Mouse (Mus musculus) urinary bladder, adult 18-20 months (tissue): ENCODE results near the gene Nsun7.

Experiments
- DNase-seq, 2 experiments: peaks; one replicate each; pipeline ENCODE4 v3.0.0; 2022; ENCODE audit warnings: low spot score in 2 of 2, mixed read lengths in 2 of 2

The Nsun7 gene

GRCm38 (mm10) chr5:66279650-66280049 is 20.0 kb downstream of the Nsun7 start:
- no peak for DNase-seq

DNA sequence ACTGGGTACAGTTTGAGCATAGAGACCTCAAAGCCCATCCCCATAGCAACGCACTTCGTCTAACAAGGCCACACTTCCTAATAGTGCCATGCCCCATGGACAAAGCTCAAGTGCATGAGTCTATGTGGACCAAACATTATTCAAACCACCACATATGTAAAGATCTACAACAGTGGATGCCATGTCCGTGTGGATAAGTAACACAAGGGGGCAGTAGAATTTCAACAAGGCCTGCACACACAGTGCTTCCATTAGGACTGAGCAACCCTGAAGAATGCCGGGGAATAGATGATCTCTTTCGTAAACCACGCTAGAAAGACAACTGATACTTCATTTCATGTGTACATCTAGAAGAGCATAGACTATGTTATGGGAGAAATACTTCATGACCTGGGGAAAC is 21.0 kb downstream of the Nsun7 start:
- no peak for DNase-seq

- DNase-seq, result no peak
These were observed 34.5 kb downstream of the Nsun7 start for GRCm38 (mm10) chr5:66294106-66294625.

DNA sequence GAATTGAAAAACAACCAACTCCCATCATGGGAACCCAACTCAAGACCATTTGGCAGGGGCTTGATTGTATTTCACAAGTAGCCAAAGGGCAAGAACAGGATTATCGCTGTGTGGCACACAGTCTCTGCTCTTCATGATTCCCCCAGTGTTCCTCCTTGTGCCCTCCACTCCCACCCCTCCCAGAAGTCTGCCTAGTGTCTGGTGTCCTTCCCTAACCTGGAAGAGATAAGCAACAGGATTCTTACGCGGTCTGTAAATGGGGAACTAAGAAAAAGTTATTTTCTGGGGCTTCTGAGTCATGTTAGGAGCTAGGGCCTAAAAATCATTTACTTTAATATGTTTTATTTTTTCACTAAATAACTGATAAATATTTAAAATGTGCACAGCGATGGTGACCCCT is 35.3 kb downstream of the Nsun7 start:
- no peak for DNase-seq

DNA sequence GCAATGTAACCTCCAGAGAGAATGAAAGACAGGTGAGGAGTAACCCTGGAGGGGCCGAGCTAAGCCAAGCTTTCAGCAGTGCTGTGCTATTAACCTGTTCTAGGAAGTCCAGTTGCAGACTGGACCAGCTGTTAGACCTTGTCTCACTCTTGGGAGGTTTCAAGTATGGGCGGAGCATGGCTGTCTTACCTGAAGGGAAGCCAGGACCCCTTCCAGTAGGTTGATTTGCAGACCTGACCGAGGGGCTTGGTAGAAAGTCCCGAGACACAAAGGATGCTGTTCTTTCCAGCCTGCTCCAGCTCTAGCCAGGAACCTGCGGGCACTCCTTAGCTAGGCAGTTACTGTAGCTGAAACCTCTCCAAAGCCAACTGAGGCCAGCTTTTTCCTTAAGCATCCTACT is 36.4 kb downstream of the Nsun7 start:
- DNase-seq, result no peak

GRCm38 (mm10) chr5:66298856-66299255 is 39.2 kb downstream of the Nsun7 start:
- no peak for DNase-seq

DNA sequence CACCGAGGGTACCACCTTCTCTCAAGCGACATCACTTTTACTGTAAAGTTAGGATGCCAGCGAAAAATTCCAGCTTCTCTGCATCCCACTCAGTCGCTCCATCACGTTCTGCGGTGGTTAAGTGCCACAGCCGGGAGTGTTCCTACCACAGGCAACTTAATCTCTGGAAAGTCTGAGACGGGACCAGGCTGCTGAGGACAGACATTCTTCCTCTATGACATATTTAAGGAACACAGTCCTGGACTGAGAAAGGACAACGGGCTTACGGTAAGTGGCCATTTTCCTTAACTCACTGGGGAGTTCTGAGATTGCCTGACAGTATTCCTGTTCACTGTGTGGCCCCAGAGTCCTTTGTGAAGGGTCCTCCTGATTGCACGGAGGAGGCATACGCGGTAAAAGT is 40.9 kb downstream of the Nsun7 start:
- DNase-seq, result no peak

DNA sequence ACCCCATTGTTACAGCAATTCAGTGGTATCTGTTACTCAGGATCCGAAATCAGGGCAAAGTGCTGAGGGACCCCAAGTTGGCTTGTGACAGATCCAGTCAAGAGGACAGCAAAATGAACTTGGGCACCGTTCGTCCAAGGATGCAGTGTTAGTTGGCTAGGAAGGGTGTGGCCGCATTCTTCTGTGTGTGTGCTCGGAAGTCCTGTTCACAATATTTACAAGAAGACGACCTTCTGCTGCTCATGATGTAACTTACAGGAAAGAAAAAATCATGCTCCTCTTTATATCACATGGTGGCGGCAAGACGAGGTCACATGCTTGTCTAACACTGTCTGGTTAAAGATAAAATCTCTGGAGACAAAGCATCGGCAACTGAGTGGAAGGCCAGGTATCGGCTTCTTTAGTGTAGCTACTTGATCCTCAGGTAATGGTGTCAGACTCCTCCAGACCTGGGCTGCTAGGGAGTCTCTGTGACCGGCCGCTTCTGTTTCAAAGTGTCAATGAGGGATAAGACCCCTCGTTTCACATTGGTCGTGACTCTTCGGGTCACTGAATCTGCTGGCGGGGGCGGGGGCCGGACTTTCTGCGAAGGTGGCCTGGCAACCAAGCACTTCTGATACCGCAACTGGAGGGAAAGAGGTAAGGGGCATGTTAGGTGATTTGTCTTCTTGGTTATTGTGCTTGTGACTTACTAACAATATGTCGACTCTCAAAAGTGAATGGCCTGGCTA is 42.6 kb downstream of the Nsun7 start:
- DNase-seq, result no peak

DNA sequence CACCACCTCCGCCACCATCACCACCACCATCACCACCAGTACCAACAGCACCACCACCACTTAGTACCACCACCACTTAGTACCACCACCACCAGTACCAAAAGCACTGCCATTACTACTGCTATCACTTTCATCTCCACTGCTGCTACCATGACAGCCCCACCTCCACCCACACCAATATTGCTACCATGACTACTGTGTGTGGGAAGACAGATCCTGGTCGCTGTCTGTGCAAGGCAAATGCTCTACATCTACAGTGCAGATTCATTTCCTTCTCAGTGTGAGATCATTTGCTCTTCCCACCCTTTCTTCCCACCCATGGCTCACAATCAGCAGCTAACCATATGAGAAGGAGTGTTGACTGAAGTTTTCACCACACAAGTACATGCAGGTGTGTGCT is 43.2 kb downstream of the Nsun7 start:
- DNase-seq, result no peak

DNA sequence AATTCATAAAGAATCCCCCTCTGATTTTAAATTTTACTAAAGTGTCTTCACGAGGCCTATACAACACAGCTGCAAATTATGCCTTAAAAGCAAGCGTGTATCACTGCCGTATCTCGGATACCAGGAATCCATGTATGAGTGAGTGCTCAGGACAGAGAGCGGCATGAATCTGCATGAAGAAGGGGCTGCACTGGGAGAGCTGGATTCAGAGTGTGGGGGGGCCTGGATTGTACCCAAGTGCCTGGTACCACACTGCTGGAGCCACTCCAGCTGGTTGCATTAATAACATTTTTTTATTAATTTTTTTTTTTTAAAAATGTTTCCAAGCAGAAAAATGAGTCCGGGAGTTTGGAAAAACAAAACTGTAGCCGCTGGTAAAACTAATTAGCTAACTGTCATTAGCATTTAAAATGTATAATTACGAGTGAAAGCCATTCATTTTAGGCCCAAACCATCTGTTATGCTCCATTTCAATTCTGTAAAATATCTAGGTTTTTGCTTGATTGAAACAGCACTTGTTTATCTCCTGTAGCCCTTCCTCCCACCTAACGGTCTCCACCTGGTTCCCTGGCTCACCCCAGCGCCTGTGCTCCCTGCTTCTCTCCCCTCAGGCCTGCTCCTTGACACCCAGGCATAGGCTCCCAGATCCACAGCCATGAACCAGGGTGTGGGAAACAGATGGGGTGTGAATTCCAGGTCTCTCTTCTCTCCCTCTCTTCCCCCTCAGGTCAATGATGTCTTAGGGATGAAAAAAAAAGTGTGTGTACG is 44.8 kb downstream of the Nsun7 start:
- no peak for DNase-seq

DNA sequence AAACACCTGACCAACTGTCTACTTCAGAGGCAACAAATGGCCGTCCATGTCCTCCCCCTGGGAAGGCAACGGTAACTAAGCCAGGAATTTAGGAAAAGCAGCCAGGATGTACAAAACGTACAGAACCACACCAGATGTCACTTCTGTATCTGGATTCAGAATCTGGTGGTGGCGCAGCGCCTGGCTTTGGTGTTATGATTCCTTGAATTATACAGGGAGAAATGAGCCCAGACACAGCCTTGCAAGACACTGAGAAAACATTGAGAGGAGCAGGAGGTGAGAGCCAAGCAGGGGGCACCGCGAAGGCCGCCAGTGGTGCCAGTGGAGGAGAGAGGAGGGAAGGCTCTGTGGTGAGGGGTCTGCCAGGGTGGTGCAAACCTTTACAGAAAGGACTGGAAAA is 45.8 kb downstream of the Nsun7 start:
- no peak for DNase-seq

GRCm38 (mm10) chr5:66310328-66310727 is 50.6 kb downstream of the Nsun7 start:
- DNase-seq, result no peak

DNA sequence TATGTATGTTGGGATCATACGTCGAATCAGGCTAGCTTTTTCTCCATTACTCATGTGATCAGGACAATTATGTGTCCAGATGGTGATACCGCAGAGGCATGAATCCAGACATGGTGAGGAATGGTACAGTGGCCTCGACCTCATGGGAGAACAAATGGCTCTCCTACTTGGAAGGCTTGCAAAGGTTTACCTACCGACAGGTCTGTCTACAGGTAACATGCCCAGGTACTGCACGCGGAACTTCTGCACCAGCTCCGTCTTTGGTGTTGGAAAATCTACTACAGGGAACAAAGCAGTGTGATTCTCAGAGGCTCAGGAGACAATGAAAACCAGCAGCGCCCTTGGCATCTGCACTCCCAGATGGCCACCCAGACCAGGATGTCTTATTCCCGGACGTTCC is 51.1 kb downstream of the Nsun7 start:
- no peak for DNase-seq

GRCm38 (mm10) chr5:66315791-66316190 is 56.1 kb downstream of the Nsun7 start:
- DNase-seq, result no peak

GRCm38 (mm10) chr5:66319341-66319740 is 59.6 kb downstream of the Nsun7 start:
- DNase-seq, result peak in 1 of 2 experiments; percentile 38

GRCm38 (mm10) chr5:66319827-66320404 is 60.2 kb downstream of the Nsun7 start:
- DNase-seq, result no peak

DNA sequence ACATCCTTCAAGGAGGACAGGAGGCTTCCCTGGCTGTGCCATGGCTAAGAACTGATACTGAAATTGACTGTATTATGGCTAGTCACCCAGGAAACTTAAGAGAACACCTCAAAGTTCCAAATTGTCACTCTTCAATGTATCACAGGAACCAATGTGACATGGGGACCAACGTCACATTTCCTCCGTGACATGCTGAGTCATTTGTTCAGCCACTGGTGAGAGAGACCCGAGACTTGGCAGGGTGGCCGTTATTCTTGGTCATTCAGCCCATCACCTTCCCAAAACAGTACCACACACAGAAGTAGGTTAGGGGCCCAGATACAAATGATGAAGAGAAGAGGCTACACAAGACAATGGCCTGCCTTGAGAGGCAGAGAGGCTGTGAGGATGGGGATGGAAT is 63.4 kb downstream of the Nsun7 start:
- no peak for DNase-seq

GRCm38 (mm10) chr5:66323603-66324002 is 63.9 kb downstream of the Nsun7 start:
- DNase-seq, result no peak

- no peak for DNase-seq
These were observed 66.7 kb downstream of the Nsun7 start for GRCm38 (mm10) chr5:66326395-66326794.

- no peak for DNase-seq
These were observed 68.4 kb downstream of the Nsun7 start for GRCm38 (mm10) chr5:66327949-66328726.

- DNase-seq, result no peak
These were observed 69.1 kb downstream of the Nsun7 start for GRCm38 (mm10) chr5:66328766-66329165.

DNA sequence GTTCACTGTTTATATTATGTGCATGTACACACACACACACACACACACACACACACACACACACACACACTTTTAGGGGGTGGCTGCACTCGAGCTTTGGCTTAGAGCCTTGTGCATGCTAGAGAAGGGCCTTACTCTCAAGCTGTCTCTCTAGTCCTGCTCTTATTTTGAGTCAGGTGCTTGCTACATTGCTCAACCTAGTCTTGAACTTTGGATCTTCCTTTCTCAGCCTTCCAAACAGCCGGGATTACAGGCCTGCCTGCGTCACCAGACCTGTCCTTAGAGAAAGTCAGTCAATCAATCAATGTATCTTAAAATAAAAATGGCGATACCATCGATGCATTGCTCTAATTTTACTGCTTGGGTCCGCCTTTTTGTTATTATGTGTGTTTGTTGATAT is 71.1 kb downstream of the Nsun7 start:
- DNase-seq, result no peak
